Mouse (Mus musculus): ENCODE measurements at regions not wholly inside any gene's neighbourhood (a gene's known extent, or its start where the extent isn't known, plus 50 kb on each side); places are given as distances from the start of the nearest gene placed in this dataset.

DNA sequence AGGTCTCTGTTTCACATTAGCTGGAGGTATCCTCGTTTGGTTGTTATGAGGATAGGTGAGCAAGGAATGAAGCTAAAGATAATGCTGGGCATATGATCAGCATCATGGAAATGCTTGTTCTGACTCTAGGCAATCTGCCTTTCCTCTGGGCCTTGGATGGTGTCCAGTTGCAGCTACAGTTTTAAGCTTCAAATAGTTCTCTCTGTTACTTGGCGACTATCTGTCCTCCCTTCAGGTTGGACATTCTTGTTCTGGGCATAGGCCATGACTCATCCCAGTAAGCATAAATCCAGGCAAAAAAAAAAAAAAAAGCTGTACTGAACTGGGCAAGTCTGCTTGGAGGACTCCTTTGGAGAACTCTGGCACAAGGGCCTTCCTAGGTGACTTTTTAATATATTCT, 776.9 kb downstream of the Kcnma1 start:
- DNase-seq: no peak

DNA sequence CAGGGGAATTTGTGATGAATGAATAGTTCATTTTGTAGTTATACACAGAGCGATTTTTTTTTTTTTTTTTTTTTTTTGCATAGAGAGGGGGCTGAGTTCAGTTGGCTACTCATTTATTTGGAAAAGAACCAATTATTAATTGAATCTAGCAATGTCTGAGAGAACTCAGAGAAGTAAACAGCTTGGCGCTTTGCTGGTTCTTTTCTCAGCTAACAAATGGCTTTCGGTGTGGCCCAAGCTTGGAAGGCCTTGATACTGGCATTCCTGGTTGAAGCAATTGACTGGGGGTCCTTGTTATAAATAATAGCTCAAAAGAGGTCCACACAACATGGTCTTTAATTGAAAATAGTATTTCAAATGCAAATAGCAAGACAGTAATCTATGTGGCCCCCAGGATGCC, 815.6 kb downstream of the Kcnma1 start:
- no peak for DNase-seq

DNA sequence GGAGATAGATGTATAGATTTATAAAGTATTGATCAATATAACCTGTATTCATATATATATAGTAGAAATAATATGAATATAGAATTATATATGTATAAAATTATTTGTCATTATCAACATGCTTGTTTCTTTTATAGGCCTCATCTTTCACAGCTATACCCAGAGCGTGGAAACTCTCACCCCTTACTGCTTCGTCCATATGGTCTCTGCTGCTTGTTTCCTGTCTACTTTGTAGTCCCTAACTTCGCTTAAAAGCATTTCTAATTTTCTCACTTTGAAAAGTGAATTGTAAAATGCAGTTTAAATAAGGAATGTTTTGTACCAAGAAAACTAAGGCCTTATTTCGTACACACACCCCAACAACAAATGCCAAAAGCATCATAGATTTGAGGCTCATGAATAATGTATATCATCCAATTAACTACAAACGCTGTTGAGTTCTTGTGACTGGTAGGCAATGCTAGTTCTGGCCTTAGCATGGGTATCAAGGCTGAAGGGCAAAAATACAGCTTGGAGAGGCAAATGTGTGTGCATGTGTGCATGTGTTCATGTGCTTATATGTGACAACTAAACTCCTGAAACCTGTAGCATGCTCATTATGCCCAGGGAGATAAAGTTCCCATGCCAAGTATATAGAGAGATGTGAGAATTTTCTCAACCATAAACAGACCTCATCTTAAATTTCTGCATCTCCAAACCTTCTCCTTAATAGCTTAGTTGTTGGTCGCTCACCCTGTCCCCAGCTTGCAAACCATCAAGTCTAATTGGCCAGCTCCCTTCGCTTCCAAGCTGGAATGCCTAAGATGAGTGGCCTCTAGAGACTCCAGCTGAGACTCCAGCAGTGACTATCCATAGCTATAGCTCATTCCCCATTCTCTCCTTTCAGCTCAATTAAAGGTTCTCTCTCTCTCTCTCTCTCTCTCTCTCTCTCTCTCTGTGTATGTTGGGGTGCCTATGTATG, 819.4 kb downstream of the Kcnma1 start:
- no peak for DNase-seq

DNA sequence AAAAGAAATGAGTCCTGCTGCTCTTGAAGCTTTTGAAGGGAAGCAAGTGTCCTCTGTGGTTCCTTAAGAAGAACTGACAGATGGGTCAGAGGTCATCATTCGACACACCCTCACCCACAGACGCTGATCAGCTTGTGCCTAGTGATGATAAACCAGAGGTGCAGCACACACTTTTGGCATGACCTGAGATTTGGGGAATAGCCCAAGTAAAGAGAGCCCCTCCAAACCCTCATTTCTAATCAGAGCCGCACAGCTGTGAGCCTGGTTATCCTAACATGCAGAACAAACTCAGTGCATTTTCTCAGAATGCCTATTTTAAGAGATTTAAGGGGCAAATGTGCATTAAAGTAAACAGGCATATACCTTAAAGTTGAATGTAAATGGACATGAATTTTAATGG, 821.7 kb downstream of the Kcnma1 start:
- DNase-seq: no peak

DNA sequence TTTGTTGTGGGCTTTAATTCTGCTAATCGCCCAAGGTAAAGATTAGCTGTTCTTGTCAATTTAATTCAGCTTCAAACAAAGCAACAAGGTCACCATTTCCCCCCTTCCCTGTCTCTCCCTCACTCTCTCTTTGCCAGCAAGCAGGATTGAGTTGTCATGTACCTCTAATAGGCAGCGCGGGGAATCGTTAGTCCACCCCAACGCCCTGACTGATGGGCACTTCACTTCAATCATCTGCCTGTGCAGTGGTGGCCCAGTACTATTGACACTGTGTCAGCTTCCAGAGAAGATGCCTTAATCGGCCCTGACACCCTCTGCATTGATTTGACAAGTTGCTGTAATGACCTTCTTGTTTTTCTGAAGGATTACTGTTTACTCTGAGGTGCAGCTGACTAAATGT, 828.9 kb downstream of the Kcnma1 start:
- no peak for DNase-seq

DNA sequence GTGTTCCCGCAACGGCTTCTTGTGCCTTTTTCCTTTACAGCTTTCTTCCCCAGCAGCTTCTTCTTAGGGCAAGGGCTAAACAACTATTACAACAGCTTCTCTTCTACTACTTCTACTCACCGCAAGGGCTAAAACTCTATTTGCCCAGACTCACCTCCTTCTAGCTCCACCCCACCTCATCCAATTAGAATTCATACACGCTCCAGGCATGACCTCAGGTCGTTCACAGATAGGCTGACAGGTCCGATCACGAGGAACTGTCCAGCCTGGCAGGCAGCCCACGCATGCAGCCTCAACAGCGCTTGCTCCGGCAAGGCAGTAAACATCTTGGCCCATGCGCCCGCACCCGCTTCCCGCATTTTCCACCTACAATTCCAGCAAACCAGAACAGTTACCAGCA, 844.9 kb downstream of the Kcnma1 start:
- DNase-seq: no peak

DNA sequence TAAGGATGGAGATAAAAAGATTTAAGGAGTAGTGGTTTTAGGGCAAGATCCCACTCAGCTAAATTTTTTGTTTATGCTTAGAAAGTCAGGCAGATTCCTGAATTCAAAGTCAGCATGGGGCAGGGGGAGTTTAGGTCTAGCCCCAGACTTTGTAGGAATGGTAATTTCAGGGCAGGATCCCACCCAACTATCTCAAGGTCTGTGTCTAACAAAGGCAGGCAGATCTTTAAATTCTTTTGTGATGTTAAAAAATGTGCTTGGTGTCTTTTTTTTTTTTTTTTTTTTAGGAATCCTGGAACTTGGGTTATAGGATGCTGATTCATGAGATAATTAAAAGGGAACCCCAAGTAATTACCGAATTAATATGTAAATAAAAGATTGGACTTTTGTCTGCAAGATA, 853.7 kb downstream of the Kcnma1 start:
- no peak for DNase-seq

DNA sequence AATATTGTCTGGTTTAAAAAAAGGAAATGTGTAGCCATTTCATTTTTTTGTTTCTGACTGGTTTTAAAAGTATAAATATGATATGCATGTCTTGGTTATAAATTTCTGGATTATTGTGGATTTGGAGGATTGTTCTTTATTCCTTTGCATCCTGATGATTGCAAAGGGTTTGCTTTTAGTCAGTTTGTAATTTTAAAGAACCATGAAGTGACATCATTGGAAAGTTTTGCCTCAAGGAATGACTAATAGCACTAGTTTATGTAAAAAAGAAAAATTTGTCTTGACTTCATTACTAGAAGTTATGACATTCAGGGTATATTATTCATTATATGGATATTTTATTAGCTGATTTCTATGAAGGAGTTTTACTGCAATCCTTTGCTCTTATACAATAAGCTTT, 863.9 kb downstream of the Kcnma1 start:
- DNase-seq: no peak

DNA sequence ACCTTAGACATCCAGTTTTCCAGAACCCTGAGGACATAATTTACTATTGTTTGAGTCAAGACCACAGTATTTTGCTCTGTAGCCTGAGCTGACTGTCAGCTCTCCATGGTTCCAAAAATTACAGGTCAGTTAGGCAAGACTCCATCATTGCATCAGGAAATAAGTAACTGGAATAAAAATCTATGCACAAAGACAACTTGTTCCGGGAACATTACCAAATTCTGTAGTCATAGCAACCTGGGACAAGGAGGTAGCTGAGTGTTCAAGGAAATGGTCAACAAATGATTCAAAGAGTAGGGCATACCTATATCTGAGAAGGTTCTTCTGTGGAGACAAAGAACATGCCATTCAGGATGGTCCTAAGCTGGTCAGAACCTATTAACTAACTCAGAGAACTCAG, 867.3 kb downstream of the Kcnma1 start:
- no peak for DNase-seq

DNA sequence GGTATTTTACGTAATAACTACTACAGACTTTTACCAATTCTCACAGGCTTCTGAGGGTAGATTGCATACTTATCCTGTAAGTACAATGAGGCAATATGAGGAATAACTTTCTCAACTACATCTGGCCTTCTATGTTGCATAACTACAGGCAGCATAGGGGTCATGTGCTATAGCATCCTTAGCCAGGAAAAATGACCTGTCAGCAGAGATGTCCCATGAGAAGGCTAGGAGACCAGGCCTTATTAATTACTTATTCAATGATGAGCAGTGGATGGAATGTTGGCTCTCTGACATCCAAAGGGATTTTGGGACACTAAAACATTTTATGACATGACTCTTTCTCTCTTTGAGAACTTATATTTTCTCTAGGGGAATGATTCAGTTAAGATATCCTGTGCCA, 873.9 kb downstream of the Kcnma1 start:
- DNase-seq: peak; percentile 19

DNA sequence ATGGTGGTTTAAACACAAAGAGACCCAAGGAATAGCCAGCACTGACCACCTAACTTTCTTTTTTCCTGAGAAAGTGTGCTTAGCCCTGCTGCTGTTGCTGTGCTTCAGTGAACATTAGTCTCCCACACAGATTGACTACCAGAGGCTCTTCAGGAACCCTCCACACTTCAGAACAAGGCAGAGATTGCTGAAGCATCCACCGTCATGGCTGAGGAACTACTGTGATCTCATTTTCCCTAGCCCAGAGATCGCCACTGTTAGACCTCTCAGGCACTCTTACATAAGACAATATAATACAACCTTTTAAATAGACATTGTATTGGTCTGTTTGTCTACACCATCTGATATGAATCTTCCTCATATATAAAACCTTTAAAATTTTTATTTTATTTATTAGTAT, 879.6 kb downstream of the Kcnma1 start:
- no peak for DNase-seq

DNA sequence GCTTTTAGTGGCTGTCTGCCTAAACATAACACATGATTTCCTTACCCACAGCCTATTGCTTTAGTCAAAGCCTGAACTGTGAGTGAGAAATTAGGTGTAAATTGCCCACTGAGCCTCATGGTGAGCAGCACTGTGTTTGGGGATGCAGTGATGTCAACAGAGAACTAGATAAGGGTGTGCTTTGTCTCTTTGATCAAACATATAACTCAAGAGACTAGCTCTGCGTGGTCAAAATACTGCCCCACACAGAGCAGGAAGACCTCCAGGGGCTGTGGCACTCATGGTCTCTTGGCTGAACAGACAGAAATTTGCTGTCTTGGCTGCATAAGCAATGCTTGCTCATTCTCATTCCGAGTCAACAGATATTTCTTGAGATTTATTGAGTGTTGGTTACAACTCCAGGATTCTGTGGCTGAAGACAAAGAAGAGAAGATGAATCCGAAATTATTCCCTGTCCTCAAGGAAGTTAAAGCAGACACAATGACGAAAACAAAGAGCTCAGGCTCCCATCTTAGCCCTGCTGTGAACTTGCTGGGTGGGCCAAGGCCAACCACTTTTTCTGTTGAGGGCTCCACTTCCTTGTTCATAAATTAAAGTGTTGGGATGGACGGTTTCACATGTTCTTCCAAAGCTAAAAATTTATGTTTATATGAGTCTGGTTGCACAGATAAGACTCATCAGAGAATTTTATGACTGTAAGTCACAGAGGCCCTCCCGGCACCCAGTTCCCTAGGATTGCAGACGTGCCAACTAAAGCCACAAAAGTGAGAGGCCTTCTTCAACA, 882.4 kb downstream of the Kcnma1 start:
- peak; percentile 6 for DNase-seq

DNA sequence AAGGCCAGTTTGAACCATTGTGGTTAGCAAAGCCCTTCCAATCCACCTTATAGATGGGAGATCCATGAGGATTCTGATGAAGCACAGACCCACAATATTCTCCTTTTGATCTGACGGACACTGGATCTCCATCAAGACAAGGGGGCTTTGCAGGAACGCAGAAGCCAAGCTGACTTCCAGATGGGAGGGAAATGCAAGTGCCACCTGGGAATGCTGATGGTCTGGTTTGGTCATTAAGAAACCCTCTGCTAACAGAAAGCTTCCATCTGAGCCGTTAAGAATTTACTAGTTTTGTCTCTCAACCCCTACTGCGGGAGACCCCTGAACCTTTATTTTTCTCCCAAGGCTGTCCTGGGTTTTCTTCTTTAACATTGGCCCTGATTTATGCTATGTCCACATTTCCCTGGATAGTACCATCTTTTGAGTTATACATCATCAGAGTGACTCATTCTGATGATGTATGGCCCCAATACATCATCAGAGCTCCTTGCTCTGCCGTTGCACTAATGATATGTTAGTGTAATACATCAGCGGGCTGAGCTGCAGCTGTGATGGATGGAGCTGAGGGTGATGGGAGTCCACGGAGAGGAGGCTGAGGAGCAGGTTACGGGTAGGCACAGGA, 898.3 kb downstream of the Kcnma1 start:
- no peak for DNase-seq

DNA sequence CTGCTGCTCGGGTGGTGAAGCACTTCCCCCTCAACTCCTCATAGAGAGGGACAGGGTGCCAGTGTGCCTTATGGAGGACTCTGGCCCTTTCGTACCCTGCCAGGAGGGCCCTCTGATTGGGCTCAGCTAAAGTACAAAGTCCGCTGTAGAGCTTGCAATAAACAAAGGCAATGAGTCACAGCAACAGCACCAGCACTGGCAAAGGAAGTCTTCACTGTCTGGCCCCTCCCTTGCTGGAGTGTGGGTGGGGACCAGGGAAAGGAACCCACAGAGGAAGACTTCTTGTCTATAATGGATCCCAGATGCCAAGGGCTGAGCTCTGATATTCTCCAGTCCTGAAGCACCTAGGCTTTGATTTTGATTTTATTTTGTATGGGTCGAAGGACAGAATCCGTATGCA, 899.4 kb downstream of the Kcnma1 start:
- peak; percentile 38 for DNase-seq

DNA sequence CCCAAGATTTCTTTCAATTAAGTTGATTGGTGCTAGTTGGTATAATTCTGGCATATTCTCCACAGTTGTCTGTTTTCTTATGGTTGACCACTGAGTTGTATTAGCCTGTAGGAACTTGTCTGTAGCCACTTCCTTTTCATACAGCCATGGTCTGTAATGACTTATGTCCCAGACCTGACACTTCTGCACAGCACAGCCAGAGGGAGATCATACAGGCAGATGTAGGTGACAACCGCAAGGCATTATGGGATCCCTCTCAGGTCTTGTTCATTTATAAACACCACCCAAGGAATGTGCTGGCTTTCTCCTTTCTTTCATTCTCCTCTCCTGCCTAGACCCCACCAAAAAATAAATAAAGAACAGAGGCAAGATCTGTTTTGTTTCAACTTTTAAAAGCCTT, 899.8 kb downstream of the Kcnma1 start:
- no peak for DNase-seq

DNA sequence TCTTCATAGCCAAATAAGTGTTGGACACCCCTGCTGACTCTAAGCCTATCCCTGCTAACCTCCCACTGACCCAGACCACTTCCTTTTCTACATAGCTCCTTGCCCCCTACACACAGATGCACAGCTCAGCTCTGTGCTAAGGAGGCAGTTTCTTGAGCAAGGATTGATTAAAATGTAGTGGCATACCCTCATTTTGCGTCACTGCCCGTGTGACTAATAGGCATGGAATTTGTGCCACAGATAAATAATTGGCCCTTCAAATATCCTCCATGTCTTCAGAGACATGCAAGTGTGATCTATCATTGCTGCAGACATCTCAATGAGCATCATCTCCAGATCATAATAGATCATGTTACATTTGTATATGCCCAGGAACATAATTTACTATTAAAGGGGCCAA, 901.9 kb downstream of the Kcnma1 start:
- no peak for DNase-seq

DNA sequence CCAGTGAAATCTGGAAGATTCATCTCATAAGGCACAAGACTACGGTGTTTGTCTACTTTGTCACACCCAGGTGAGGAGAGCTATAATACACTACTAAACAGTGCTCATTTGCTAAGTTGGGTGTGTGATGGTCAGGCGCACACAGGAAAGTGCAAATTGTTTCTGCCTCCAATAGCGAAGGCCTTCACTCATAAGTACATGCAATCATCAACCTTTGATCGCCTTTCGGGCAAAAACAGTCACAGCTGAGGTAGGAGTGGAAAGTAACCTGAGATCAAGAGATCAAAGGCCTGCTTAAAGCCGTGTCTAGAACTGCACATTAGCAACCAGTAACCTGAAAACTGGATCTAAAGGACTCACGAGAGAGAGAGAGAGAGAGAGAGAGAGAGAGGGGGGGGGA, 905.7 kb downstream of the Kcnma1 start:
- no peak for DNase-seq

DNA sequence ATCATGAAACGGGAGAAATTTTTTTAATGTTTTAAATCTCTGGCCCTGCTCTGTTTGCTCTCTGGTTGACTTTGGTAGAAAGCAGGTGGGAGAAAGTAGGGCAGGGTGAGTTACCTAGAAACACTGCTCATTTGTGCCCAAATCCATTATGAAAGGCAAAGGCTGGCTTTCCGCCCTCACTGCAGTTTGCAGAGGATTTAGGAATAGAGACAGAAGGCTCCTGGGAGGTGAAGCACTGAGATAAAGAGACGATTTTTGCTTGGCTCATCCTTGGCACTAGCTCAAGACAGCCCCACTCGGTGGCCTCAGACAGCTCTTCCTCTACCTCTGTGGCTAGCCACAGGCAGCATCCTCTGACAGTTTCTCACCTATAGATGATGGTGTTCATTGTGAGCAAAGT, 906.8 kb downstream of the Kcnma1 start:
- no peak for DNase-seq

All from gastrocnemius, postnatal 25 days (tissue).